Mouse (Mus musculus) forebrain, embryonic 15.5 days (tissue): ENCODE data around the gene Tamm41. TPM values are rescaled to one million over a fixed set of nuclear protein-coding genes. Genes with fewer than 3 reads are reported as not detected.

Experiments used
- ATAC-seq: fragments of 200-750 bp; cut with Nextera tagmentation; replicated peaks from 2 replicates; pipeline ENCODE4 v1.8.0; 2017; ENCODE audit warnings: mild to moderate bottlenecking, moderate TSS enrichment, moderate library complexity
- H3K27ac ChIP-seq: fragments of 300-500 bp; sonication (generic); replicated peaks from 2 replicates; pipeline ENCODE4 v1.5.1; 2015; ENCODE audit warnings: mild to moderate bottlenecking, inconsistent platforms
- H3K27me3 ChIP-seq: fragments of 300-500 bp; sonication (generic); 2 replicates; pipeline ENCODE4 v1.6.1; 2015; ENCODE audit warnings: inconsistent platforms
- H3K36me3 ChIP-seq: fragments of 300-500 bp; sonication (generic); 2 replicates; pipeline ENCODE4 v1.6.1; 2015; ENCODE audit warnings: mild to moderate bottlenecking, inconsistent platforms
- H3K4me1 ChIP-seq: fragments of 300-500 bp; sonication (generic); 2 replicates; pipeline ENCODE4 v1.6.1; 2015; ENCODE audit warnings: inconsistent platforms
- H3K4me2 ChIP-seq: fragments of 300-500 bp; sonication (generic); replicated peaks from 2 replicates; pipeline ENCODE4 v1.6.1; 2015; ENCODE audit warnings: mild to moderate bottlenecking, inconsistent platforms
- H3K4me3 ChIP-seq: fragments of 300-500 bp; sonication (generic); 2 replicates; pipeline ENCODE4 v1.5.1; 2015; ENCODE audit warnings: mild to moderate bottlenecking, inconsistent platforms
- H3K9ac ChIP-seq: fragments of 300-500 bp; sonication (generic); replicated peaks from 2 replicates; pipeline ENCODE4 v1.6.1; 2015; ENCODE audit warnings: mild to moderate bottlenecking, inconsistent platforms
- H3K9me3 ChIP-seq: fragments of 300-500 bp; sonication (generic); 2 replicates; pipeline ENCODE4 v1.6.1; 2016; ENCODE audit warnings: inconsistent platforms
- WGBS: fragments of 180-500 bp; shearing (Covaris S2); methylation state at CpG from one replicate; pipeline ENCODE4 v1.1.7; 2015; ENCODE audit warnings: mixed read lengths; 5-methylcytosine and 5-hydroxymethylcytosine counted together
- polyA plus RNA-seq: library from polyadenylated mRNA; unstranded; fragments of >200 nt; fragmentation: Nextera tagmentation; extraction: Ambion mirVana; gene quantifications from 2 replicates; pipeline ENCODE4 v1.2.1, GENCODE M21; 2015

The Tamm41 gene
- polyA plus RNA-seq, 1 experiment from 2014 or later: 61.2 TPM

GRCm38 (mm10) chr6:115049015-115049414 is 11.3 kb upstream of the Tamm41 start:
- WGBS: 20% methylated on average over 4 of the region's 4 CpGs
- H3K36me3 ChIP-seq: no peaks in the 10 kb centered on the region
- H3K4me2 ChIP-seq: no peak overlapping the region
- no peaks in the 10 kb centered on the region for H3K27me3 ChIP-seq
- H3K4me3 ChIP-seq: no peak overlapping the region
- H3K9me3 ChIP-seq: no peaks in the 10 kb centered on the region
- H3K4me1 ChIP-seq: peaks cover 4% of the 10 kb centered on the region
- ATAC-seq: no peak
- H3K9ac ChIP-seq: no peak overlapping the region
- H3K27ac ChIP-seq: no peak overlapping the region

DNA sequence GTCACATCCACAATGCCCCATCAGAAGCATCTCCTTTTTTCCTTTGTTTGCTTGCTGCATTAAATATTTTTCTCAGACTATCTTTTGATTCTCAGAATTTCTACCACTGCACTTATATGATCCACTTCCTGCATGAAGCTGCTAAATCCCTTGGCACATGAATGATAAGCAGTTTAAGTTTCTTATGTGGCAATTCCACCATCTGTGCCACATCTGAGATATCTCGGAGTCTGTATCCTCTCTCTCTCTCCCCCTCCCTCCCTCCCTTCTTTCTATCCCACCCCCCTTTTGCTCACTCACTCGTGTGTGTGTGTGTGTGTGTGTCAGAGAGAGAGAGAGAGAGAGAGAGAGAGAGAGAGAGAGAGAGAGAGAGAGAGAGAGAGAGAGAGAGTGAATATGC is 10.1 kb upstream of the Tamm41 start:
- H3K36me3 ChIP-seq: no peaks in the 10 kb centered on the region
- no peak overlapping the region for H3K4me2 ChIP-seq
- H3K9ac ChIP-seq: no peak overlapping the region
- ATAC-seq: no peak
- H3K27ac ChIP-seq: peak overlapping the region; percentile 38
- no peaks in the 10 kb centered on the region for H3K27me3 ChIP-seq
- H3K4me1 ChIP-seq: peaks cover 14% of the 10 kb centered on the region
- H3K4me3 ChIP-seq: no peak overlapping the region
- H3K9me3 ChIP-seq: no peaks in the 10 kb centered on the region
- 43% methylated on average over 1 of the region's 2 CpGs for WGBS

DNA sequence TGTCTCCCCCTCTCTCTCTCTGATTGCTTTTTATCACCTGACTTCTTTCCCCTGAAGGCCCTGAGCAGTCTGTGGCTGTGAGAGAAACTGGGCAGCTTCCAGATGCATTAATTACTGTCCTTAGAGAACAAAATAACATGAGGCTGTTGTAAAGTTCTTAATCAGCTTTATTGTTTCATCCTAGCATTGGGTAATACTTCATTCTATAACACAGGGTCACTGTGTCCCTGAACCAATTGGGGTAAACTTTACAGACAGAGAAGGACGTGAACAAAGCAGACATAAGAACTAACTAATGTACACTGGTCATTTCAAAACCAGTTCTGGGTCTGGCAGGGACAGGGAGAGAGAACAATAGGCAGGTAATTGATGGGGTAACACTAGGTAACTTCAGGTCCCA is 8.4 kb upstream of the Tamm41 start:
- Histone ChIP-seq H3K27ac (no peak overlapping the region), H3K9me3 (no peaks in the 10 kb centered on the region)
- 48% methylated on average over 1 of the region's 1 CpGs for WGBS

GRCm38 (mm10) chr6:115044709-115045108 is 7.0 kb upstream of the Tamm41 start:
- Histone ChIP-seq H3K9me3 (no peaks in the 10 kb centered on the region), H3K27ac (peak overlapping the region; percentile 85)
- ATAC-seq: no peak

More for the DNA sequence above, 8.4 kb upstream of the Tamm41 start:
- no peak overlapping the region for H3K4me2 ChIP-seq
- no peaks in the 10 kb centered on the region for H3K27me3 ChIP-seq
- no peaks in the 10 kb centered on the region for H3K36me3 ChIP-seq
- H3K4me1 ChIP-seq: peaks cover 19% of the 10 kb centered on the region
- no peak overlapping the region for H3K4me3 ChIP-seq
- H3K9ac ChIP-seq: no peak overlapping the region
- ATAC-seq: no peak

DNA sequence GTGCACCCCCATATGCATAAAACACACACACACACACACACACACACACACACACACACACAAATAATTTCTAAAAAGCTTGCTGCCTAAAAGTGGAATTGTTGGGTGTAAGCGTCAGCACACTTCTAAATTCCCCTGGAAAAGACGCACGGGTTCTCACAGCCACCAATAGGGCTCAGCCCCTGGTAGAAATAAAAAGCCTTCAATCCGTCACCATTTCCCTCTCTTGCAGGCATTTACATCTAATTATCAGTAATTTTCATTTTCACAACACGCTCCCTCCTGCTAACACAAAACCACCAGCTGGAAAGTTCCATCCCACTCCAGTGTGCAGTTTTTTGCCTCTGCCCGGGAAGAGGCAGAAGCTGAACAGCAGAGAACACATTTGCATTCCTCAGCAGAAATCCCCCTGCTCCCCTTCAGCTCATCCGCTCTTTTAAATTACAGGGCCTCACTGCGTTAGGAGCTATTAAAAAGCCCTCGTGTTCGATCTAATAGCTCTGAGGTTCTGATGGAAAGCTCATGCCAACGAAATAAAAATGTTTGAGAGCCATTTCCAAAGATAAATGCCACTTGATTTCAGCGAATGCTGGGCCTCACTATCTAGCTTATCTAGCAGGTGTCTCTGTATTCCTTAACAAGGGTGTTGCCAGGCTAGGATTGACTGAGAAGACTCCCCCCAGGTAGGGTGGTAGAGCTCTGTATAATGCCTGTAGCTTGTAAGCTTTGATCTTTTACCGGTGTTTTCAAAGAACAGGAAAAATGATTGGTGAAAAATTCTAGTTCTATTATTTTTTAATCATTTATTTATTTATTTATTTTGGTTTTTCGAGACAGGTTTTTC is 6.2 kb upstream of the Tamm41 start:
- Histone ChIP-seq H3K9me3 (no peaks in the 10 kb centered on the region), H3K4me3 (no peak overlapping the region), H3K4me2 (no peak overlapping the region), H3K27ac (peak overlapping the region; percentile 85), H3K27me3 (no peaks in the 10 kb centered on the region), H3K9ac (no peak overlapping the region), H3K4me1 (peaks cover 19% of the 10 kb centered on the region), H3K36me3 (no peaks in the 10 kb centered on the region)
- ATAC-seq: peak; percentile 82
- 40% methylated on average over 14 of the region's 14 CpGs for WGBS

More at GRCm38 (mm10) chr6:115044709-115045108, 7.0 kb upstream of the Tamm41 start:
- no peaks in the 10 kb centered on the region for H3K27me3 ChIP-seq
- H3K4me3 ChIP-seq: no peak overlapping the region
- H3K4me2 ChIP-seq: no peak overlapping the region
- no peaks in the 10 kb centered on the region for H3K36me3 ChIP-seq
- no peak overlapping the region for H3K9ac ChIP-seq
- WGBS: 65% methylated on average over 1 of the region's 1 CpGs
- peaks cover 19% of the 10 kb centered on the region for H3K4me1 ChIP-seq

DNA sequence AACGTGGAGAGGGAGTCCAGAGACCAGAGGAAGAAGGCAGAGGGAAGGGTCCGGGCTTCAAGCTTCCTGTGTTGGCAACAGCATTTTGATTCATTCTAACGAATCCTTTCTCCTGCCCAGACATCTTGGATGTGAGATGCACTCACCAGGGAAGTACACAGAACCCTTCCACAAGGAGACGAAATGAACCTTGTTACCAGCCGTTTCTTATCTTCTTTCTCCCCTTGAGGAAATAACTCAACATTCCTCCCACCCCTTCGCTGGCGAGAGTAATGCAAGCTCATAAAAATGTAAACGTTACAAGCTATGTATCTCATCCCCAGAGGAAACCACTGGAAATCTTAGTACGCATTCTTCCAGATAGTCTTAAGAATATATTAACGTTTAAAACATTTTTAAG is 4.9 kb upstream of the Tamm41 start:
- H3K36me3 ChIP-seq: no peaks in the 10 kb centered on the region
- no peaks in the 10 kb centered on the region for H3K9me3 ChIP-seq
- H3K9ac ChIP-seq: no peak overlapping the region
- ATAC-seq: no peak
- no peaks in the 10 kb centered on the region for H3K27me3 ChIP-seq
- H3K27ac ChIP-seq: peak overlapping the region; percentile 85
- H3K4me2 ChIP-seq: no peak overlapping the region
- H3K4me3 ChIP-seq: no peak overlapping the region
- peaks cover 17% of the 10 kb centered on the region for H3K4me1 ChIP-seq
- 72% methylated on average over 10 of the region's 10 CpGs for WGBS

DNA sequence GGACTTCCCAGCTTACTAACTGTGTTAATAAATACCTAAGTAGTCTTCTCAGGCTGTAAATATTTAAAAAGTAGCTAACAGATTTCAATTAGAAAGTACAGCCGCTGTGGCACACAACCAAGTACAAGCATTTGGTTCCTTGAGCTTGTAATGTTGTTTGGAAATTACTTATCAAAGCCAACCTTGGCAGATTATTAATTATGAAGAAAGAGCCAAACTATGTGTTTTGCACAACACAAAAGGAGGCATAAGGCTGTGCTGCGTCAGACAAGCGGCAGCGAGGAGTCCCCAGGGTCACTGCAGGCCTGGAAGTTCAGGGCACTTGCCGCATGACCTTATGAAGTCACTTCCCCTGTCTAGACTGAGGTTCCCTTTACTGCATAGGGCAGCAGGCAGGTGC is 4.2 kb downstream of the Tamm41 start:
- Histone ChIP-seq H3K4me1 (peaks cover 15% of the 10 kb centered on the region), H3K4me3 (no peak overlapping the region), H3K27ac (no peak overlapping the region), H3K4me2 (no peak overlapping the region), H3K9me3 (no peaks in the 10 kb centered on the region), H3K27me3 (no peaks in the 10 kb centered on the region), H3K36me3 (peaks cover 40% of the 10 kb centered on the region), H3K9ac (no peak overlapping the region)
- ATAC-seq: no peak
- 94% methylated on average over 5 of the region's 5 CpGs for WGBS

GRCm38 (mm10) chr6:115030098-115030497 is 7.6 kb downstream of the Tamm41 start:
- WGBS: 82% methylated on average over 2 of the region's 2 CpGs
- Histone ChIP-seq H3K4me1 (0 out of 2 replicates have a peak, but pooled peaks cover 11% of the 10 kb centered on the region), H3K4me3 (no peak overlapping the region), H3K27ac (no peak overlapping the region), H3K36me3 (peaks cover 42% of the 10 kb centered on the region), H3K9ac (no peak overlapping the region), H3K9me3 (no peaks in the 10 kb centered on the region), H3K27me3 (no peaks in the 10 kb centered on the region), H3K4me2 (no peak overlapping the region)
- ATAC-seq: no peak

DNA sequence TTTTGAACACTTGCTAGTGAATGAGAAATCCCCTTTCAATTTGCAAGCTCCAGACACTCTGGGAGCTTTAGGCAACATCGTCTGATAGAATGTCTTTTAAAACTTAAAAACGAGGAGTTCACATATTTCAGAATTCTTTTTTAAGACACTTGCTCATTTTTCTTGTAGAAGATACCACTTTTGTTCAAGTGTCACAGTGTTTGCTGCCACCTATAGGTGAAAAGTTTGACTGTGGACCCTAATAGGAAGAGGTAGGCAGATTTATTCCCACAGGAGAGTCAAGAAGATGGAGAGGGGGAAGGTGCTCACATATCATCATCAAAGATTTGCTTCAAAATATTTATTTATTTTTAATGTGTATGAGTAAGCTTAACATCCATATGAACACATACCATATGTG is 8.4 kb downstream of the Tamm41 start:
- whole genome bisulfite sequencing: 71% methylated on average over 2 of the region's 2 CpGs
- peaks cover 46% of the 10 kb centered on the region for H3K36me3 ChIP-seq
- H3K27ac ChIP-seq: no peak overlapping the region
- H3K4me3 ChIP-seq: no peak overlapping the region
- H3K4me2 ChIP-seq: no peak overlapping the region
- no peaks in the 10 kb centered on the region for H3K27me3 ChIP-seq
- H3K4me1 ChIP-seq: 0 out of 2 replicates have a peak, but pooled peaks cover 11% of the 10 kb centered on the region
- H3K9me3 ChIP-seq: no peaks in the 10 kb centered on the region
- H3K9ac ChIP-seq: no peak overlapping the region
- ATAC-seq: no peak

GRCm38 (mm10) chr6:115027485-115027992 is 10.1 kb downstream of the Tamm41 start:
- WGBS: 53% methylated on average over 14 of the region's 14 CpGs
- Histone ChIP-seq H3K4me3 (no peak overlapping the region), H3K27me3 (no peaks in the 10 kb centered on the region), H3K36me3 (peaks cover 41% of the 10 kb centered on the region), H3K9ac (no peak overlapping the region), H3K4me1 (0 out of 2 replicates have a peak, but pooled peaks cover 11% of the 10 kb centered on the region), H3K27ac (peak overlapping the region; percentile 53), H3K4me2 (no peak overlapping the region), H3K9me3 (no peaks in the 10 kb centered on the region)
- ATAC-seq: peak; percentile 55; the same call in 1 of the 2 replicates

GRCm38 (mm10) chr6:115022876-115023275 is 14.8 kb downstream of the Tamm41 start:
- Histone ChIP-seq H3K4me3 (no peak overlapping the region), H3K9ac (no peak overlapping the region), H3K36me3 (peaks cover 50% of the 10 kb centered on the region), H3K9me3 (no peaks in the 10 kb centered on the region), H3K27me3 (no peaks in the 10 kb centered on the region), H3K4me2 (no peak overlapping the region), H3K27ac (no peak overlapping the region), H3K4me1 (0 out of 2 replicates have a peak, but pooled peaks cover 10% of the 10 kb centered on the region)
- WGBS: 69% methylated on average over 9 of the region's 9 CpGs
- no peak for ATAC-seq

DNA sequence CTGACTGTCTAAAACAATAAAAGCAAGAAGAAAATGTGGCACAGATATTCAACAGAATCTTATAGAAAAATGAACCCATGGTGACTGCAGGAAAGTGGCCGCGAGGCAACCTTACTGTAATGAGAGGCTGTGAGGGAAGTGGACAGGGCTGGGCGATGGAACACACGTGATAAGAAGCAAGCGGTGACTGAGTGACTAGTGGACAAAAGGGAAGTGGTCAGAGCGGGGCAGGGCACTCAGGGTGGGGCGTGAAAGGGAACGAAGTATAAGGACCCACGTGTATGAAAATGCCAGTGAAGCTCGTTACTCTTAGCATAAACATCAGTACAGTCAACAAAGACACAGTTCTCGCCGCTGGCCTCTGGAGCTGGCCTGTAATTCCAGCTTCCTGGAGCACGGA is 22.2 kb downstream of the Tamm41 start:
- Histone ChIP-seq H3K9me3 (no peaks in the 10 kb centered on the region), H3K27me3 (no peaks in the 10 kb centered on the region), H3K27ac (no peak overlapping the region), H3K9ac (no peak overlapping the region), H3K36me3 (peaks cover 24% of the 10 kb centered on the region), H3K4me3 (no peak overlapping the region), H3K4me1 (no peaks in the 10 kb centered on the region), H3K4me2 (no peak overlapping the region)
- no peak for ATAC-seq
- 88% methylated on average over 13 of the region's 13 CpGs for WGBS
